Mouse (Mus musculus): ENCODE data around the gene Gne.

GRCm38 (mm10) chr4:44103620-44104019 is 19.6 kb upstream of the Gne start:
- no peak for TF ChIP-seq POLR2A (IDR thresholded peaks at IDR 0.05; ENCODE audit: insufficient read depth, low read depth, low read length)
- TF ChIP-seq CTCF (IDR thresholded peaks at IDR 0.05) = no peak
- no peak for TF ChIP-seq EP300 (IDR thresholded peaks at IDR 0.05; ENCODE audit: insufficient read depth, low read depth, low read length)

All from heart, adult 2 months (tissue).